Mouse (Mus musculus) gastrocnemius, adult 2 months (tissue): Measurements from ENCODE around the gene Pde8b. TPM values are rescaled to one million over a fixed set of nuclear protein-coding genes. Genes with fewer than 3 reads are reported as not detected.

Experiments used
- DNase-seq: peaks from one replicate; pipeline ENCODE4 v3.0.0; 2022
- H3K27ac ChIP-seq: fragments of 200-600 bp; 2 replicates; pipeline ENCODE4 v1.8.1; 2022; ENCODE audit warnings: mild to moderate bottlenecking
- H3K4me3 ChIP-seq: fragments of 200-600 bp; 2 replicates; pipeline ENCODE4 v1.8.1; 2022; ENCODE audit warnings: mild to moderate bottlenecking, moderate library complexity
- CTCF ChIP-seq: fragments of 200-600 bp; IDR thresholded peaks from 2 replicates; pipeline ENCODE4 v1.8.1; 2022; ENCODE audit warnings: antibody characterized with exemption, mild to moderate bottlenecking, moderate library complexity
- intact Hi-C: fragments of 180-260 bp; cut with DNase I; formaldehyde crosslinking; loops from one replicate; pipeline ENCODE4 v1.15.1; 2025
- total RNA-seq, 2 experiments: library from RNA; stranded (reverse); gene quantifications; 2 replicates each; pipeline ENCODE4 v1.2.3; 2021

Pde8b gene
- total RNA-seq, 2 experiments from 2014 or later, result 2.0 to 3.3 TPM

GRCm38 (mm10) chr13:95174253-95174652 lies 75.9 kb downstream of the Pde8b start:
- no peak for TF ChIP-seq CTCF
- H3K27ac ChIP-seq, result no peak overlapping the region
- intact Hi-C loops, result no loop called here
- no peak for DNase-seq
- no peak overlapping the region for H3K4me3 ChIP-seq

- no peak for TF ChIP-seq CTCF
- H3K4me3 ChIP-seq, result no peak overlapping the region
- DNase-seq, result no peak
- intact Hi-C loops, result no loop called here
- no peak overlapping the region for H3K27ac ChIP-seq
Observed at GRCm38 (mm10) chr13:95172346-95172745, 77.8 kb downstream of the Pde8b start.

GRCm38 (mm10) chr13:95160211-95160610 lies 89.9 kb downstream of the Pde8b start:
- Histone ChIP-seq H3K27ac (no peak overlapping the region), H3K4me3 (no peak overlapping the region)
- TF ChIP-seq CTCF, result no peak
- intact Hi-C loops, result no loop called here
- DNase-seq, result no peak

GRCm38 (mm10) chr13:95158986-95159385 lies 91.2 kb downstream of the Pde8b start:
- TF ChIP-seq CTCF, result no peak
- no peak overlapping the region for H3K4me3 ChIP-seq
- intact Hi-C loops, result no loop called here
- no peak for DNase-seq
- H3K27ac ChIP-seq, result no peak overlapping the region

- DNase-seq, result no peak
- no peak for TF ChIP-seq CTCF
- intact Hi-C loops, result no loop called here
- Histone ChIP-seq H3K27ac (no peak overlapping the region), H3K4me3 (no peak overlapping the region)
Observed at GRCm38 (mm10) chr13:95144746-95145145, 105.4 kb downstream of the Pde8b start.

GRCm38 (mm10) chr13:95140460-95141079 lies 109.6 kb downstream of the Pde8b start:
- DNase-seq, result no peak
- Histone ChIP-seq H3K27ac (no peak overlapping the region), H3K4me3 (no peak overlapping the region)
- no peak for TF ChIP-seq CTCF
- intact Hi-C loops, result no loop called here

GRCm38 (mm10) chr13:95135326-95136150 lies 114.6 kb downstream of the Pde8b start:
- no peak for DNase-seq
- Histone ChIP-seq H3K27ac (no peak overlapping the region), H3K4me3 (no peak overlapping the region)
- TF ChIP-seq CTCF, result no peak
- intact Hi-C loops, result no loop called here

- Histone ChIP-seq H3K27ac (no peak overlapping the region), H3K4me3 (no peak overlapping the region)
- DNase-seq, result no peak
- intact Hi-C loops, result no loop called here
- no peak for TF ChIP-seq CTCF
Observed at GRCm38 (mm10) chr13:95131848-95132247, 118.3 kb downstream of the Pde8b start.

GRCm38 (mm10) chr13:95131041-95131440 lies 119.1 kb downstream of the Pde8b start:
- no peak for TF ChIP-seq CTCF
- Histone ChIP-seq H3K4me3 (no peak overlapping the region), H3K27ac (no peak overlapping the region)
- no peak for DNase-seq
- intact Hi-C loops, result no loop called here

GRCm38 (mm10) chr13:95127288-95127687 lies 122.8 kb downstream of the Pde8b start:
- Histone ChIP-seq H3K27ac (no peak overlapping the region), H3K4me3 (no peak overlapping the region)
- no peak for TF ChIP-seq CTCF
- no peak for DNase-seq
- intact Hi-C loops, result no loop called here

GRCm38 (mm10) chr13:95126801-95127200 lies 123.3 kb downstream of the Pde8b start:
- intact Hi-C loops, result no loop called here

GRCm38 (mm10) chr13:95125546-95126215 lies 124.5 kb downstream of the Pde8b start:
- DNase-seq, result no peak
- intact Hi-C loops, result no loop called here
- no peak overlapping the region for H3K27ac ChIP-seq

More at GRCm38 (mm10) chr13:95126801-95127200, 123.3 kb downstream of the Pde8b start:
- H3K27ac ChIP-seq, result no peak overlapping the region
- no peak for DNase-seq
- no peak overlapping the region for H3K4me3 ChIP-seq
- TF ChIP-seq CTCF, result no peak

GRCm38 (mm10) chr13:95120570-95120969 lies 129.6 kb downstream of the Pde8b start:
- H3K4me3 ChIP-seq, result no peak overlapping the region
- intact Hi-C loops, result no loop called here
- no peak for TF ChIP-seq CTCF
- DNase-seq, result no peak
- no peak overlapping the region for H3K27ac ChIP-seq

More at GRCm38 (mm10) chr13:95125546-95126215, 124.5 kb downstream of the Pde8b start:
- H3K4me3 ChIP-seq, result no peak overlapping the region
- no peak for TF ChIP-seq CTCF
